Mouse (Mus musculus) testis, adult 2 months (tissue): ENCODE measurements around the gene Kyat3.

Source experiments
- CTCF ChIP-seq: fragments of 200-500 bp; IDR thresholded peaks from 2 replicates; pipeline ENCODE4 v1.5.1; 2012; ENCODE audit warnings: low read depth, mild to moderate bottlenecking, inconsistent platforms, low read length, moderate library complexity; ENCODE audit not compliant: control insufficient read depth, insufficient read depth, insufficient replicate concordance
- POLR2A ChIP-seq: fragments of 200-500 bp; IDR thresholded peaks from 2 replicates; pipeline ENCODE4 v1.6.1; 2012; ENCODE audit warnings: low read depth, mild to moderate bottlenecking, inconsistent platforms, low read length, moderate library complexity; ENCODE audit not compliant: control insufficient read depth

GRCm38 (mm10) chr3:142674607-142675006 is 26.2 kb upstream of the Kyat3 start:
- TF ChIP-seq CTCF (no peak), POLR2A (no peak)
